Mouse (Mus musculus) heart, embryonic 11.5 days (tissue): ENCODE measurements at regions not wholly inside any gene's neighbourhood (a gene's known extent, or its start where the extent isn't known, plus 50 kb on each side); places are given as distances from the start of the nearest gene placed in this dataset.

Experiments used
- ATAC-seq: fragments of 200-750 bp; cut with Nextera tagmentation; replicated peaks from 2 replicates; pipeline ENCODE4 v1.8.0; 2017; ENCODE audit warnings: moderate library complexity; ENCODE audit not compliant: insufficient number of reproducible peaks, low FRiP score, low TSS enrichment
- H3K27ac ChIP-seq: fragments of 300-500 bp; sonication (generic); 2 replicates; pipeline ENCODE4 v1.5.1; 2014; ENCODE audit warnings: mild to moderate bottlenecking, low read depth, low read length
- H3K27me3 ChIP-seq: fragments of 300-500 bp; sonication (generic); 2 replicates; pipeline ENCODE4 v1.6.1; 2014; ENCODE audit warnings: mild to moderate bottlenecking, low read length, mixed read lengths; ENCODE audit not compliant: control insufficient read depth, insufficient read depth
- H3K36me3 ChIP-seq: fragments of 300-500 bp; sonication (generic); 2 replicates; pipeline ENCODE4 v1.6.1; 2014; ENCODE audit warnings: mild to moderate bottlenecking, low read length, moderate library complexity, mixed read lengths; ENCODE audit not compliant: control insufficient read depth, insufficient read depth
- H3K4me1 ChIP-seq: fragments of 300-500 bp; sonication (generic); 2 replicates; pipeline ENCODE4 v1.6.1; 2014; ENCODE audit warnings: low read length; ENCODE audit not compliant: control insufficient read depth, insufficient read depth
- H3K4me2 ChIP-seq: fragments of 300-500 bp; sonication (generic); 2 replicates; pipeline ENCODE4 v1.6.1; 2014; ENCODE audit warnings: mild to moderate bottlenecking, moderate library complexity
- H3K4me3 ChIP-seq: fragments of 300-500 bp; sonication (generic); 2 replicates; pipeline ENCODE4 v1.5.1; 2014; ENCODE audit warnings: low read depth, low read length
- H3K9ac ChIP-seq: fragments of 300-500 bp; sonication (generic); 2 replicates; pipeline ENCODE4 v1.6.1; 2014; ENCODE audit warnings: mild to moderate bottlenecking, low read depth, low read length, moderate library complexity
- H3K9me3 ChIP-seq: fragments of 300-500 bp; sonication (generic); replicated peaks from 2 replicates; pipeline ENCODE4 v1.6.1; 2016; ENCODE audit warnings: low read length; ENCODE audit not compliant: control insufficient read depth
- WGBS: fragments of 180-500 bp; shearing (Covaris S2); extraction: QIAGEN DNeasy Blood & Tissue Kit; methylation state at CpG from one replicate; pipeline ENCODE4 v1.1.7; 2014; ENCODE audit not compliant: insufficient replicate concordance; 5-methylcytosine and 5-hydroxymethylcytosine counted together

DNA sequence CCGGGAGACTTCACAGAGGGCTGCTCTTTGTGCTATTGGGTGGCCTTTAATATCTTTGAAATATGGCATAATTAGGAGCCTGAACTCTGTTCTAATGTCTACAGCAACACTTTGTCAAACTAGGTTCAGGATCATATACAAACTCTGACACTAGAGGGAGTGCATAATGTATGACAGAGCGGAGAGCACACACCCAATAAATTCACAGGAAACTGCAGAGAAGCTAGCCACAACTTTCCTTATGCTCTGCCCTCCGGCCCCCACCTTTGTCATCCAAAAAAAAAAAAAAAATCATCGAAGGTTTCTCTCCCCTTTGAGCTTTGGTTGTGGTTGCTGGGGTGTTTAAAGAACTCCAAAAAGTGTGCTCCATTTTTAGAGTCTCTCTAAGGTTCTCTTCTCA is 107.6 kb downstream of the Npy start:
- H3K9ac ChIP-seq = no peak overlapping the region
- H3K4me1 ChIP-seq = no peaks in the 10 kb centered on the region
- no peak overlapping the region for H3K27ac ChIP-seq
- no peaks in the 10 kb centered on the region for H3K9me3 ChIP-seq
- no peaks in the 10 kb centered on the region for H3K36me3 ChIP-seq
- no peak overlapping the region for H3K4me2 ChIP-seq
- H3K4me3 ChIP-seq = no peak overlapping the region
- no peaks in the 10 kb centered on the region for H3K27me3 ChIP-seq
- 48% methylated on average over 4 of the region's 4 CpGs for WGBS
- ATAC-seq = no peak

DNA sequence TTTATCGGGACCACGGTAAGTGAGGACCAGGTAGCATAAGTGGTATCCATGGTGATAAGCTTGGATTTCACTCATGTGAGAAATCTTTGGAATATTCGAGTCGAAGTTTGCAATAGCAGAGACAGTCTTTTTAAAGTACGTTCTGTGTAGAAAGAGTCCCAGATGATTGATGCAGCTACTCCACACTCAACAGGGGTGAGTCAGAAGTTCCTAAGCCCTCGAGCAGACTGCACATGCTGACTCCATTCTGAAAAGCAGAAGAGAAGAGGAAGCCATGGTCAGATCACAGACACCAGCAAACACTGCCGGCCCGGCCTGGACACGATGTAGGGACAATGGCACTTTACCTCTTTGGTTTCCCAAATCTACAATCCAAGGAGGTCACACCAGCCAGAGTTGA is 120.6 kb downstream of the Npy start:
- no peak overlapping the region for H3K4me3 ChIP-seq
- H3K9me3 ChIP-seq = no peaks in the 10 kb centered on the region
- WGBS = 80% methylated on average over 9 of the region's 9 CpGs
- H3K36me3 ChIP-seq = no peaks in the 10 kb centered on the region
- no peak overlapping the region for H3K9ac ChIP-seq
- H3K27ac ChIP-seq = no peak overlapping the region
- ATAC-seq = no peak
- H3K27me3 ChIP-seq = no peaks in the 10 kb centered on the region
- no peak overlapping the region for H3K4me2 ChIP-seq
- no peaks in the 10 kb centered on the region for H3K4me1 ChIP-seq

DNA sequence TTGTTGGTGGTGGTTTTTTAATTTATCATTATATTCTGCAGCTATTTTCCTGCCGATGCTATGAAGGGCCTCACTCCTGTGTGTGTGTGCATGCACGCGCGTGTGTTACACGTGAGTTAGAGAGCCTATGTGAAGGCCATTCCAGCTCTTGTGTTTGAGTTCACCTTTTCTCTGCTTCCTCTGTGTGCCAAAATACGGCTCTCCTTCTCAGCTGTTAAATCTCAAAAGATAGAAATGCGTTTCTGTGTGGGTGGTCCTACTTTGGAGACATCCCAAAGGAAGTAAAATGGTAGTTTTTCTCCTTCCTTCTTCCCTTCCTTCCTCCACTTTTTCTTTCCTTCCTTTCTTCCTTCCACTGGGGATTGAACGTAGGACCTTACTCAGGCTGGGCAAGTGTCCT is 136.4 kb downstream of the Npy start:
- no peak for ATAC-seq
- WGBS = 90% methylated on average over 8 of the region's 8 CpGs
- Histone ChIP-seq H3K4me1 (no peaks in the 10 kb centered on the region), H3K4me2 (no peak overlapping the region), H3K27me3 (no peaks in the 10 kb centered on the region), H3K9me3 (no peaks in the 10 kb centered on the region), H3K4me3 (no peak overlapping the region), H3K27ac (no peak overlapping the region), H3K9ac (no peak overlapping the region), H3K36me3 (no peaks in the 10 kb centered on the region)

DNA sequence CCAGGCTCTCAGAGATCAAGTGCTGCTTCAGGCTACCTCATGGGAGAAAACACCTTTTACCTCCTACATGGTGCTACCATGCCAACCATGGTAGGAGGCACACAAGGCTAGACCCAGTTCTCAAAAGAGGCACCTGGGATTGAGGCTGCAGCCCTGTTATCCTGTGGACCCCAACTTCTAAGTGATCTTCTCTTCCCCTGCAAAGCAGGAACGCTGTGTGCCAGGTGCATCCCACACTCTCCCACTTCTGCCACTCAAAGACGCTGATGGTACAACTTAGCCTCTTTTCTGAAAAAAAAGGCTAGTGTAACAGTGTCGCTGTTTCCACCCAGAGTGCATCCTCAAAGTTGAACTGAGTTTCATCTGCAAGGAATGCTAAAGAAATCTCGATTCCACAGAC is 138.7 kb downstream of the Npy start:
- H3K36me3 ChIP-seq = no peaks in the 10 kb centered on the region
- no peaks in the 10 kb centered on the region for H3K4me1 ChIP-seq
- H3K4me3 ChIP-seq = no peak overlapping the region
- no peak overlapping the region for H3K9ac ChIP-seq
- no peak overlapping the region for H3K4me2 ChIP-seq
- no peak for ATAC-seq
- no peak overlapping the region for H3K27ac ChIP-seq
- no peaks in the 10 kb centered on the region for H3K27me3 ChIP-seq
- 82% methylated on average over 4 of the region's 4 CpGs for WGBS
- H3K9me3 ChIP-seq = no peaks in the 10 kb centered on the region

DNA sequence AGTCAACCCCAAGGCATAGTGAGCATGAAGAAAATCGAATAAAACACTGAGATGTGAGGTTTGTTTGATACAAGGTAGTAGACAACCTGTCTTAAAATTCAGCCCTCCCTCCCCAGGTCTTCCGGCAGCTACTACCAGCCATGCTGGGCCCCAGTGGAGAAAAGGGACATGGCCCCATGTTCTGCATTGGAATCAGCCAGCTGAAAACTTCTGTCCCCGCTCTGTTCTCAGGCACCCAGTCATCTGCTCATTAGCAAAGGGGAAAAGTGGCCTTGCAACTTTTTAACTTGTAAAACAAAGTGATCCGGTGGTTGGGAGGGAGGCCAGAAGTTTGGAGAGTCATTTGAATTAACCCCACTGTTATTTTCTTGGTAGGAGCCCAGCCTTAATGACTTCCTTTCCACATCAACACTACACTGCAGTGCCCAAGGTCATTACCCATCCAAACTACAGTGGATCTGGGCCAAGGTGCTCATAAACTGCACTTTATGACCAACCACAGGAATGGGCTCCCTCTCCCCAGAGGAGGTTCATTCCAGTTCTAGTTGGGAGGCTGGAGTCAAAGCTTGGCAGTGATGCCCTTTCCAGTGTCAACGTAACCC is 143.5 kb downstream of the Npy start:
- no peaks in the 10 kb centered on the region for H3K36me3 ChIP-seq
- no peak for ATAC-seq
- H3K27ac ChIP-seq = no peak overlapping the region
- H3K27me3 ChIP-seq = no peaks in the 10 kb centered on the region
- no peak overlapping the region for H3K4me3 ChIP-seq
- H3K4me2 ChIP-seq = no peak overlapping the region
- H3K4me1 ChIP-seq = no peaks in the 10 kb centered on the region
- no peak overlapping the region for H3K9ac ChIP-seq
- 79% methylated on average over 5 of the region's 5 CpGs for WGBS
- no peaks in the 10 kb centered on the region for H3K9me3 ChIP-seq

DNA sequence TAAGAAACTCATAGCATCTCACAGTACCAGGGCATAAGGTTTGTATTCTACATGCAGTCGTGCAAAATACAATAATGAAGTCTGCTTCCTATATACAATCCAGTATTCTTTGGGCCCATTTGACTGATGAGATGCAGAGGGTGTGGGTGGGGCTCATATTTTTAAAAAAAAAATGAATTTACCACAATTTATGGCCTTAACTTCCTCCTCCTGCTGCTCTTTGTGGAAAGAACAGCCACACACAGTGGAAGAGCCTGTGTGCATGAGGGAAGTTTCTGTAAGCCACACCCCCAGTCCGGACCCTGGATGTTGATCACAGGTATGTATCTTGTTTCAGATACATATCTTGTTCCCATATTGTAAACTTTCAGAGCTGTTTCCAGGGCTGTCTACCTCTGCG is 143.5 kb upstream of the Mpp6 start:
- no peaks in the 10 kb centered on the region for H3K36me3 ChIP-seq
- no peak overlapping the region for H3K9ac ChIP-seq
- H3K27ac ChIP-seq = no peak overlapping the region
- ATAC-seq = no peak
- H3K9me3 ChIP-seq = no peaks in the 10 kb centered on the region
- no peak overlapping the region for H3K4me3 ChIP-seq
- H3K27me3 ChIP-seq = no peaks in the 10 kb centered on the region
- no peak overlapping the region for H3K4me2 ChIP-seq
- H3K4me1 ChIP-seq = no peaks in the 10 kb centered on the region
- 80% methylated on average over 3 of the region's 3 CpGs for WGBS

DNA sequence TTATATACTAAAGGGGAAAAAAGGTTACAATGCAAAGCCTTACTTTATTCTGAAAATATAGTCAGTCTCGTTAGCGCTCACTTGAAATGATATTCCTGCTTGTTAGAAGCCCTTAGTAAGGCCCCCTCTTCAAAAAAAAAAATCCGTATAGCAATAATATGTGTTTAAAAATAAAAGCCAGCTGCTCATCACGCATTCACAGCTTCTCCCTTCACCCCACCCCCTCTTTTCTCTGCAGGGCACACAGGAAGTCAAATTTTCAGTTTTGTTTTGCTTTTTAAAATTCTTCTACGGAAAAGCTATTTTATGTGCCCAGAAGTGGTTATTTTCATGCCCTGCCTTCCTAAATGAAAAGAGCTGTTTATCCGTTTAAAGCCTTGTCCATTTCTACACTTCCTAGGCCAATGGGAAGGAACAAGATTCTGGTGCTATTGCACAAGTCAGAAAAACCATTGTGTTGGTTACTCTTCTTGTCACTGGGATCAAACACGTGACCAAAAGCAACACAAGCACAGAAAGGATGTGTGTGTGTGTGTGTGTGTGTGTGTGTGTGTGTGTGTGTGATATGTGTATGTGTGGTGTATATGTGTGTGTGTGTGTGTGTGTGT is 136.7 kb upstream of the Mpp6 start:
- Histone ChIP-seq H3K4me1 (no peaks in the 10 kb centered on the region), H3K36me3 (no peaks in the 10 kb centered on the region), H3K27ac (no peak overlapping the region), H3K9ac (no peak overlapping the region), H3K4me3 (no peak overlapping the region), H3K4me2 (no peak overlapping the region), H3K9me3 (no peaks in the 10 kb centered on the region), H3K27me3 (no peaks in the 10 kb centered on the region)
- ATAC-seq = no peak
- 69% methylated on average over 7 of the region's 7 CpGs for WGBS

DNA sequence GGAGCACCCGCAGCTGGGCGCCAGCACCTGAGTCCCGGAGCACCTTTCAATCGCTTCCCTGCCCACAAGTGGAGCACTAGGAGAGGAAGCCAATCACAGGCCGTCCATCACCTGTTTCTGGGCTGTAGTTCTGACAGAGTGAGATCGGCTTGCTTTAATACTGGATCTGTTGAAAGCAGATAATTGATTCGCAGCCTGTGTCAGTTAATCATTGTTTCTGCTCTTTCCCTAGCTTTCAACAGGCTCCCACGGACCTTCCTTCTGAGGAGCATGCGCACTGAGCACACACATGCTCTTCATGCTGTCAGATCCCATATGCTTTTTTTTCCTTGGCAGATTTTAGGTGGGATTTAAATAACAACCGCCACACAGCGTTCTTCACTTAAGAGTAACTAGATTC is 132.3 kb upstream of the Mpp6 start:
- WGBS = 63% methylated on average over 11 of the region's 11 CpGs
- H3K4me3 ChIP-seq = no peak overlapping the region
- H3K27ac ChIP-seq = no peak overlapping the region
- ATAC-seq = no peak
- no peaks in the 10 kb centered on the region for H3K36me3 ChIP-seq
- H3K27me3 ChIP-seq = no peaks in the 10 kb centered on the region
- no peak overlapping the region for H3K4me2 ChIP-seq
- no peak overlapping the region for H3K9ac ChIP-seq
- H3K9me3 ChIP-seq = no peaks in the 10 kb centered on the region
- H3K4me1 ChIP-seq = no peaks in the 10 kb centered on the region

DNA sequence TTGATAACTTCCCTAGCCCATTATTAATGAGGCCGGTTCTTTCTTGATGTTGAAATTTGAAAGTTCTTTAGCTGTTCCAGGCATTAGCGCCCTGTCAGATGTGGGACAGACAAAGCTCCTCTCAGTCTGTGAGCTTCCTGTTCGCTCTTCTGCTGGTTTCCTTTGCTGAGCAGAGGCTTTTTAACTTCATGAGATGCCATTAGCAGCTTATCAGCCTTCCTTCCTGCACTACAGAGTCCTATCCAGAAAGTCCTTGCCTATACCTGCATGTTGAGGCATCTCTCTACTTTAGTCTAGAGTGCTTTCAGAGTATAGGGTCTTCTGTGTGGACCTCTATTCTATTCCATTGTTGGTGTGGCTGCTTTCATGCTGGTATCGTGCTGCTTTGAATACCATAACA is 126.3 kb upstream of the Mpp6 start:
- no peaks in the 10 kb centered on the region for H3K4me1 ChIP-seq
- 53% methylated on average over 4 of the region's 4 CpGs for WGBS
- no peak overlapping the region for H3K4me2 ChIP-seq
- no peak overlapping the region for H3K9ac ChIP-seq
- H3K4me3 ChIP-seq = no peak overlapping the region
- H3K9me3 ChIP-seq = no peaks in the 10 kb centered on the region
- H3K27me3 ChIP-seq = no peaks in the 10 kb centered on the region
- no peaks in the 10 kb centered on the region for H3K36me3 ChIP-seq
- no peak for ATAC-seq
- no peak overlapping the region for H3K27ac ChIP-seq
